Mouse (Mus musculus) olfactory bulb, adult 2 months (tissue): ENCODE results near the gene Lgals3bp.

Source experiments
- CTCF ChIP-seq: fragments of 200-500 bp; IDR thresholded peaks from 2 replicates; pipeline ENCODE4 v1.5.1; 2012; ENCODE audit warnings: low read depth, mild to moderate bottlenecking, low read length, moderate library complexity; ENCODE audit not compliant: insufficient read depth
- POLR2A ChIP-seq: fragments of 200-500 bp; IDR thresholded peaks from 2 replicates; pipeline ENCODE4 v1.6.1; 2012; ENCODE audit warnings: mild to moderate bottlenecking, low read depth, low read length, moderate library complexity; ENCODE audit not compliant: insufficient read depth

GRCm38 (mm10) chr11:118438665-118439414 is 36.9 kb upstream of the Lgals3bp start:
- no peak for TF ChIP-seq CTCF
- TF ChIP-seq POLR2A = no peak
